Mouse (Mus musculus) embryonic fibroblast, embryonic 13.5 days (primary cell): ENCODE data around the gene Sh3rf1.

Source experiments
- CTCF ChIP-seq: IDR thresholded peaks from 2 replicates; pipeline ENCODE4 v1.5.1; 2011; ENCODE audit warnings: mild to moderate bottlenecking, control low read depth, low read length, moderate library complexity, borderline replicate concordance; ENCODE audit not compliant: insufficient read depth
- POLR2A ChIP-seq: IDR thresholded peaks from 2 replicates; pipeline ENCODE4 v1.6.1; 2011; ENCODE audit warnings: low read depth, mild to moderate bottlenecking, control low read depth, low read length, moderate library complexity

DNA sequence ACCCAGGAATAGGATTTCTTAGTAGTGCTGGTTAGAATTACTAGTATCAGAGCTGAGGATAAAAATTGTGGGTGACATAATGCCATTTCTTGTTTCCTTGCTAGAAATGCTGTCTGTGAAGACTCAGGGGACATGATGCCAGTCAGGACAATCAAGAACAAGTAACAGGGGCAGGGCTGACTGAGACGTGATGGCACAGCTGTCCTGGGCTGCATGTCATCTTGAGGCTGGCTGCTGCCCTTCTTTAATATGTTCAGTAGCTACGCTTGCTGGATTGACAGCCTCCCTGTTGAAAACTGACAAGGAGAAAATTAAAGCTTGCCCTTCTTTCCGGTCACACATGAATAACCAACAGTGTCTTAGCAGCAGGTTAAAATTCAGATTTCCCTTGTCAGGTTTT is 212.5 kb downstream of the Sh3rf1 start:
- no peak for TF ChIP-seq POLR2A
- TF ChIP-seq CTCF: no peak
